Mouse (Mus musculus) lung, adult 2 months (tissue): ENCODE measurements at regions not wholly inside any gene's neighbourhood (a gene's known extent, or its start where the extent isn't known, plus 50 kb on each side); places are given as distances from the start of the nearest gene placed in this dataset.

Experiments used
- CTCF ChIP-seq: fragments of 200-500 bp; IDR thresholded peaks from 2 replicates; pipeline ENCODE4 v1.5.1; 2011; ENCODE audit warnings: mild to moderate bottlenecking, low read length, control low read depth; ENCODE audit not compliant: insufficient read depth
- POLR2A ChIP-seq: fragments of 200-500 bp; IDR thresholded peaks from 2 replicates; pipeline ENCODE4 v1.6.1; 2011; ENCODE audit warnings: low read depth, mild to moderate bottlenecking, control low read depth, low read length, borderline replicate concordance; ENCODE audit errors: extremely low read depth

DNA sequence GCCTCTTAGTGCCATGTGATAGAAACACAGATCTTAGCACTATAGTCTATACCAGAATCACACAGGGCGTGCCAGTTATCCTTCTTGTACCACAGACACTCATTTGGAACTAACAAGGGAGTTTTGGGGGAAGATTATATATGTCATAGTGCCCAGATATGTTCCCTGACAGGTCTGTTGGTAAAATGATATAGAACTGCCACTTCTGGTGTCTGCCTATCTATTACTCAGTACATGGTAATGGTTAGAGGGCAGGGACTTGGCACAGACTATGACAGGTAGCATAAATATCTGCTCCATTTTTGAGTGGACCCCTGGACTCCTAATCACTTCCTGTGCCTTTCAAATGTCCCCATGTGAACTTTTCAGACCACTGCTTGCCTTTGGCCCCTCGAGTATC lies 63.8 kb upstream of the Tnp1 start:
- TF ChIP-seq CTCF (no peak), POLR2A (no peak)
